Mouse (Mus musculus): ENCODE data around the gene Vav3. TPM values are rescaled to one million over a fixed set of nuclear protein-coding genes. Genes with fewer than 3 reads are reported as not detected.

Gene Vav3
- polyA plus RNA-seq, 2 experiments, result 10.8 to 33.0 TPM

- Histone ChIP-seq H3K9me3 (ENCODE audit: control insufficient read depth, low read length) (no peaks in the 10 kb centered on the region), H3K4me1 (ENCODE audit: control insufficient read depth, insufficient read depth, low read length) (no peaks in the 10 kb centered on the region), H3K9ac (ENCODE audit: low read depth, low read length, severe bottlenecking) (no peak overlapping the region), H3K27me3 (ENCODE audit: control insufficient read depth, insufficient read depth, low read length) (no peaks in the 10 kb centered on the region), H3K27ac (replicated peaks; ENCODE audit: low read depth, low read length) (no peak overlapping the region), H3K4me2 (replicated peaks; ENCODE audit: low read depth, low read length, severe bottlenecking) (no peak overlapping the region; the same call in 1 of the 2 replicates), H3K4me3 (replicated peaks; ENCODE audit: low read length) (no peak overlapping the region), H3K36me3 (ENCODE audit: control insufficient read depth, insufficient read depth, low read length) (no peaks in the 10 kb centered on the region)
- WGBS, result 60% methylated on average over 9 of the region's 9 CpGs
- TF ChIP-seq POLR2A (IDR thresholded peaks at IDR 0.05; ENCODE audit: borderline replicate concordance, extremely low read depth, insufficient read depth, insufficient read length), result no peak
- ATAC-seq (ENCODE audit: low FRiP score, low read depth), result no peak
- DNase-seq (ENCODE audit: low spot score), result no peak
Observed at GRCm38 (mm10) chr3:109339290-109339689, 1.2 kb upstream of the Vav3 start.

- WGBS, result 0% methylated on average over 9 of the region's 9 CpGs
- Histone ChIP-seq H3K27ac (replicated peaks; ENCODE audit: low read depth, low read length) (peak overlapping the region; percentile 65), H3K36me3 (ENCODE audit: control insufficient read depth, insufficient read depth, low read length) (no peaks in the 10 kb centered on the region), H3K4me2 (replicated peaks; ENCODE audit: low read depth, low read length, severe bottlenecking) (peak overlapping the region; percentile 91), H3K9ac (ENCODE audit: low read depth, low read length, severe bottlenecking) (peak overlapping the region; percentile 66; the same call in 1 of the 2 replicates), H3K27me3 (ENCODE audit: control insufficient read depth, insufficient read depth, low read length) (no peaks in the 10 kb centered on the region), H3K4me3 (replicated peaks; ENCODE audit: low read length) (peak overlapping the region; percentile 66), H3K4me1 (ENCODE audit: control insufficient read depth, insufficient read depth, low read length) (no peaks in the 10 kb centered on the region), H3K9me3 (ENCODE audit: control insufficient read depth, low read length) (no peaks in the 10 kb centered on the region)
- DNase-seq (ENCODE audit: low spot score) (peak; percentile 74), ATAC-seq (ENCODE audit: low FRiP score, low read depth) (peak; percentile 35; the same call in 1 of the 2 replicates)
- TF ChIP-seq POLR2A (IDR thresholded peaks at IDR 0.05; ENCODE audit: borderline replicate concordance, extremely low read depth, insufficient read depth, insufficient read length), result no peak
Observed at GRCm38 (mm10) chr3:109339941-109340273, 546 bp upstream of the Vav3 start.

- WGBS, result under 1% methylated on average over 17 of the region's 18 CpGs
- ATAC-seq (ENCODE audit: low FRiP score, low read depth) (no peak), DNase-seq (ENCODE audit: low spot score) (no peak)
- Histone ChIP-seq H3K36me3 (ENCODE audit: control insufficient read depth, insufficient read depth, low read length) (no peaks in the 10 kb centered on the region), H3K27ac (replicated peaks; ENCODE audit: low read depth, low read length) (peak overlapping the region; percentile 65; the same call in 1 of the 2 replicates), H3K4me1 (ENCODE audit: control insufficient read depth, insufficient read depth, low read length) (no peaks in the 10 kb centered on the region), H3K9me3 (ENCODE audit: control insufficient read depth, low read length) (no peaks in the 10 kb centered on the region), H3K9ac (ENCODE audit: low read depth, low read length, severe bottlenecking) (peak overlapping the region; percentile 66), H3K27me3 (ENCODE audit: control insufficient read depth, insufficient read depth, low read length) (no peaks in the 10 kb centered on the region), H3K4me3 (replicated peaks; ENCODE audit: low read length) (peak overlapping the region; percentile 66), H3K4me2 (replicated peaks; ENCODE audit: low read depth, low read length, severe bottlenecking) (peak overlapping the region; percentile 91)
- TF ChIP-seq POLR2A (IDR thresholded peaks at IDR 0.05; ENCODE audit: borderline replicate concordance, extremely low read depth, insufficient read depth, insufficient read length), result no peak
Observed at GRCm38 (mm10) chr3:109341071-109341480, 623 bp downstream of the Vav3 start.

DNA sequence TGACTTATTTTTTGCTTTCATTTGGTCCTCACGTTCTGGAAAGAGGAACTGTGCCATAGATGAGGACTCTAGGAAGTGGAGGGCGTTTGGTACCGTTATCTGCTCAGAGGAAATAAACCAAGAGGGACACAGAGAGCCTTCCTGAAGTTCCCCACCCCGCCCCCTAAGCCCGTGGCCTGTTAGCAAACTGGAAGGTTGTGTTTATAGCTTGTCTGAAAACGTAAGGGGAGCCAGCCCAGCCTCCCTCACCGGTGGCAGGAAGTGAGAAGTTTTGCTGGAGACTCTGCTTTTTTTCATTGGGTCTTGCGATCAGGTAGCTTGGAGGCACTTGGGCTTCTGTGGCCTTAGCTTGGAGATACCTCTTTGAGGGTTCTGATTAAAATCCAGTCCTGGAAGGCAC lies 1.2 kb downstream of the Vav3 start:
- Histone ChIP-seq H3K4me2 (replicated peaks; ENCODE audit: low read depth, low read length, severe bottlenecking) (peak overlapping the region; percentile 91), H3K9ac (ENCODE audit: low read depth, low read length, severe bottlenecking) (peak overlapping the region; percentile 66; the same call in 1 of the 2 replicates), H3K4me3 (replicated peaks; ENCODE audit: low read length) (peak overlapping the region; percentile 66), H3K27ac (replicated peaks; ENCODE audit: low read depth, low read length) (no peak overlapping the region), H3K36me3 (ENCODE audit: control insufficient read depth, insufficient read depth, low read length) (no peaks in the 10 kb centered on the region), H3K9me3 (ENCODE audit: control insufficient read depth, low read length) (no peaks in the 10 kb centered on the region), H3K27me3 (ENCODE audit: control insufficient read depth, insufficient read depth, low read length) (no peaks in the 10 kb centered on the region), H3K4me1 (ENCODE audit: control insufficient read depth, insufficient read depth, low read length) (no peaks in the 10 kb centered on the region)
- 1% methylated on average over 8 of the region's 8 CpGs for WGBS
- DNase-seq (ENCODE audit: low spot score) (no peak), ATAC-seq (ENCODE audit: low FRiP score, low read depth) (no peak)
- no peak for TF ChIP-seq POLR2A (IDR thresholded peaks at IDR 0.05; ENCODE audit: borderline replicate concordance, extremely low read depth, insufficient read depth, insufficient read length)

GRCm38 (mm10) chr3:109351956-109352684 lies 11.7 kb downstream of the Vav3 start:
- Histone ChIP-seq H3K36me3 (ENCODE audit: control insufficient read depth, insufficient read depth, low read length) (no peaks in the 10 kb centered on the region), H3K27ac (replicated peaks; ENCODE audit: low read depth, low read length) (no peak overlapping the region), H3K27me3 (ENCODE audit: control insufficient read depth, insufficient read depth, low read length) (no peaks in the 10 kb centered on the region), H3K4me3 (replicated peaks; ENCODE audit: low read length) (no peak overlapping the region), H3K4me1 (ENCODE audit: control insufficient read depth, insufficient read depth, low read length) (no peaks in the 10 kb centered on the region), H3K9me3 (ENCODE audit: control insufficient read depth, low read length) (no peaks in the 10 kb centered on the region), H3K9ac (ENCODE audit: low read depth, low read length, severe bottlenecking) (no peak overlapping the region), H3K4me2 (replicated peaks; ENCODE audit: low read depth, low read length, severe bottlenecking) (no peak overlapping the region)
- DNase-seq (ENCODE audit: low spot score), result no peak
- 86% methylated on average over 4 of the region's 4 CpGs for WGBS
- TF ChIP-seq POLR2A (IDR thresholded peaks at IDR 0.05; ENCODE audit: borderline replicate concordance, extremely low read depth, insufficient read depth, insufficient read length), result no peak
- ATAC-seq (ENCODE audit: low FRiP score, low read depth), result no peak

Measured in limb, embryonic 14.5 days (tissue).